Mouse (Mus musculus): ENCODE results near the gene Arhgef12. TPM values are rescaled to one million over a fixed set of nuclear protein-coding genes. Genes with fewer than 3 reads are reported as not detected.

Gene Arhgef12
- polyA plus RNA-seq (2012; rRNA removed): 53.1 and 54.7 TPM in 2 replicates

GRCm38 (mm10) chr9:43107187-43107517, at the start of gene Arhgef12:
TSS of gene Arhgef12 (minus strand) at chr9:43107239.

DNA sequence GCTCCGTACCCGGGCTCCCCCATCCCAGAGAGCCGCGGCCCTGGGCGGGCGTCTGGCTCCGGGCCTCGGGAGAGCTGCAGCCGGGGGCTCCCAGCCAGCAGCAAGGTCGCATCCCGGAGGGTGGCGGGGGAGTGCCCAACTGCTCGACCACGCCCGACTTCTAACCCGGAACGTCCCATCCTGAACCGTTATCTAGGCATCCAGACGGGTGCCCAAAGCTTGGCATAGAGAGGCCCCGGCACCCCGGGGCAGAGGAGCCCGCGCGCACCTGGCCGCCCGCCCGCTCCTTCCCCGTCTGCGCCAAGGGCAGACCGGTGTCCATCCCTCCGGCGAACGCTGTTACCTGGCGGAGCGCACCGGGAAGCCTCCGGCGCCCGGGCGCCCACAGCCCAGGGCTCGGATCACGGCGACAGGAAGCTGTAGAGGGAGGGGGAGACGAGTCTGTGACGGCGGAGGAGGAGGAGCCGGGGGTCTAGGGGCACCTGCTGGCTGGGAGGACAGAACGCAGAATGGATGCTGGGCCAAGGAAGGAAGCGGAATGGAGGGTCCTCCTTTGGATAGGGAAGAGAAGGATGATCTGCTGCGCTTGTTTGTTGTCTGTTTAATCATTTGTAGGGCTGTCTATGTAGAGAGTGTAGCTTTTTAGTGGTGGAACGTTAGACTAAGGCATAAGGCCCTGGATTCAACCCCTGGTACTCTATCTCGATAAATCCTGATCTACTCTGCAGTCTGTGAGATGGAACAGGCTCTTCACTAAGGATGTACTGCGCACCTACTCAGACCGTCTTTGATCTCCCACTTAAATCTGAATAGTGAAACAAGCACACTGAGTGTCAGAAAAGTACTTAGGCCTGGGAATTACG, 9.3 kb upstream of the Arhgef12 start, which contains the start of gene Tmem136:
TSS of gene Tmem136 (minus strand) at position 437 of the 863 bp plus-strand sequence.

DNA sequence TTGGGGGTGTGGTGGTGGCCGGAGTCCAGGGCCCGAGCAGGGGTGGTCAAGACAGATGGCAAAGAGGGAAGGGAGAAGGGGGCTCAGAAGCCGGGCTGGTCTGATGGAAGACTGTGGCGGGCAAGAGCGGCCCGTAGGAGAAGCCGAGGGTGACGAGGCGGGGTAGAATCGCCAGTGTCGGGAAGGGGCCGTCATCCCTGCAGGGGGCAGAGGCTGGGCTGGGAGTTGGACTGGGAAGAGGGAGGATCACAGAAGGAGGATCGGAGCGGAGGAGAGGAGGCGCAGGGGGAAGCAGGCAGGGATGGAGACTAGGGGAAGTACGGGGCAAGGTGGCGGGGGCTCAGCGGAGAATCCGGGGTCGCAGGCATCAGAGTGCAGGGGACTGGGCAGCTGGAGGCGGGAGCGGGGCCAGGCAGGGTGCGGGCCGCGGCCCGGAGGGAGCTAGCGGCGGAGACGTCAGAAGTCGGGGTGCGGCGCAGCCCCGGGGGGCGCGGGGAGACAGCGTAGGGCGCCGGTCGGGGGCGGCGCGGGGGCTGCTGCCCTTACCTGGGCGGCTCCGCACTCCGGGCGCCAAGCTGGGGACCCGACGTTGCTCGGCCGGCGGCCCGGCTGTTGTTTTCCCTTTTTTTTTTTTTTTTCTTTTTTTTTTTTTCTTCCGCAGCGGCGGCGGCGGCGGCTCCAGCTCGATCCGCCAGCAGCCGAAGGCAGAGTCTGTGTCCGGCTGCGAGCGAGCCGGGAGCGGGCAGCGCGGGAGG, 163.1 kb downstream of the Arhgef12 start, which contains the start of gene Grik4:
TSS of gene Grik4 (minus strand) at position 713 of the 755 bp plus-strand sequence.

Other genes starting within 250 kb of the Arhgef12 start
- gene Grik4, start 162.7 kb downstream of the Arhgef12 start, polyA plus RNA-seq (2012; rRNA removed): 5.8 and 6.0 TPM in 2 replicates
- 25.6 and 27.2 TPM in 2 replicates for gene Tmem136, start 9.3 kb upstream of the Arhgef12 start, polyA plus RNA-seq (2012; rRNA removed)
- gene Pou2f3, start 103.1 kb upstream of the Arhgef12 start, polyA plus RNA-seq (2012; rRNA removed): 0.03 and 0.04 TPM in 2 replicates
- gene Oaf, start 132.7 kb upstream of the Arhgef12 start, polyA plus RNA-seq (2012; rRNA removed): 7.1 and 8.9 TPM in 2 replicates
- 1.2 TPM in 1 of 2 replicates, not detected in the other for gene Trim29, start 203.6 kb upstream of the Arhgef12 start, polyA plus RNA-seq (2012; rRNA removed)